Mouse (Mus musculus): Measurements from ENCODE around the gene Tbc1d1. TPM values are rescaled to one million over a fixed set of nuclear protein-coding genes. Genes with fewer than 3 reads are reported as not detected.

Tbc1d1 gene
- polyA plus RNA-seq, 1 experiment from 2014 or later, result 32.3 TPM

DNA sequence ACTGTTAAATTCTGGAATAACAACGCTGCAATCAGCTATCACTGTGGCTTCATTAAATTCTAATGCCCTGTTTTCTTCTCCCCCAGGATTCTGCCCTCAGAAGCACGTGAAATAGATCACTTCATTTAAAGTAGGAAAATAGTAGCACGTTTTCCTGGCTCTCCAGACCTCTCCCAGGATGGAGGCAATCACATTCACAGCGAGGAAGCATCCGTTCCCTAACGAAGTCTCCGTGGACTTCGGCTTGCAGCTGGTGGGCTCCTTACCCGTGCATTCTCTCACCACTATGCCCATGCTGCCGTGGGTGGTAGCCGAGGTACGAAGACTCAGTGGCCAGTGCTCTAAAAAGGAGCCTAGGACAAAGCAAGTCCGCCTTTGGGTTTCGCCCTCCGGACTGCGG, 17.2 kb downstream of the Tbc1d1 start:
- Histone ChIP-seq H3K27ac (ENCODE audit: low read length) (no peak overlapping the region), H3K4me1 (ENCODE audit: control insufficient read depth, insufficient read depth, low read length) (no peaks in the 10 kb centered on the region), H3K4me2 (ENCODE audit: low read depth, low read length) (no peak overlapping the region), H3K27me3 (replicated peaks; ENCODE audit: control insufficient read depth, insufficient read depth, low read length) (no peaks in the 10 kb centered on the region), H3K36me3 (ENCODE audit: control insufficient read depth, insufficient read depth, low read length) (no peaks in the 10 kb centered on the region), H3K9ac (ENCODE audit: low read depth, low read length) (no peak overlapping the region), H3K9me3 (ENCODE audit: control insufficient read depth, low read length) (no peaks in the 10 kb centered on the region), H3K4me3 (ENCODE audit: low read length) (no peak overlapping the region)
- no peak for ATAC-seq
- 85% methylated on average over 16 of the region's 16 CpGs for WGBS

DNA sequence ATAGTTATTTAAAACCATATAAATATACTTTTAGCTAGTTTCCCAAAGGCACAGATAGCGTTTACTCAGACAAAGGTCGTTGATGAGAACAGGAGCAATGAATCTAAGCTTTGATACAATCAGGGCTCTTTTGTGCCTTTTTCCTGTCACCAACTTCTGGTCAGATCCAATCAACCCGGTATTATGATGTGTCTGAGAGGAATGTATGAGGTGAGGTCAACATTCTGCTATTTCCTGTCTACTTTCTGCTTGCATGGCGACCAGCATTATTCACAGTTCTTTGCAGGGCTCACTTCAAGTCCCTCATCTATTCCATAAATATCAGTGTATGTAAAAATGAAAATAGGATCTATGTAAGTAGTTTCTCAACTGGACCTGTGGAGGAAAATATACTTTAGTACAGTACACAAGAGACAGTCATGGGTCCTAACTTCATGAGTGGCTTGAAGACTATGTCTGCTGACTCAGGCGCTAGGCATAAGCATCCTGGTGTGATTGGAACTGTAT, 18.4 kb downstream of the Tbc1d1 start:
- 66% methylated on average over 5 of the region's 5 CpGs for WGBS
- H3K9me3 ChIP-seq (ENCODE audit: control insufficient read depth, low read length), result no peaks in the 10 kb centered on the region

DNA sequence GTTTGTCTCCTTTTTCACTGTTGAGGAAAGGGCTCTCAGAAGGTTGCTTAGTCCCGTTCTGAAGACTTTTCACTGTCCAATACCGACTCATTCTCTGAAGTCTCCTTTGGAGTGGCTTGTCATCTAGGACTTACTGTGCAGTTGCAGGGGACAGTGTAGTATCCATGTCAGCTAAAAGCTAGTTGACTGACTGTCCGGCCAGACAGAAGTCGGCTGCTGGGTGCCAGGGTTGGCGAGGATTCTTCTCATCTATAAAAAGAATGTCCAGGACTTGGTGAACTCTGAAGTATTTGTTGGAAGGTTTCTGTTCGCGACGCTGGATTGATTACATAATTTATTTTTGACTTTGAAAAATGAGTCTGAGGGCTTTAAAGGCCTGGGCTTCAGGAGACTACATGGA, 24.4 kb downstream of the Tbc1d1 start:
- Histone ChIP-seq H3K27ac (ENCODE audit: low read length) (no peak overlapping the region), H3K9me3 (ENCODE audit: control insufficient read depth, low read length) (no peaks in the 10 kb centered on the region), H3K4me1 (ENCODE audit: control insufficient read depth, insufficient read depth, low read length) (no peaks in the 10 kb centered on the region), H3K36me3 (ENCODE audit: control insufficient read depth, insufficient read depth, low read length) (no peaks in the 10 kb centered on the region), H3K4me2 (ENCODE audit: low read depth, low read length) (no peak overlapping the region), H3K9ac (ENCODE audit: low read depth, low read length) (no peak overlapping the region), H3K27me3 (replicated peaks; ENCODE audit: control insufficient read depth, insufficient read depth, low read length) (no peaks in the 10 kb centered on the region), H3K4me3 (ENCODE audit: low read length) (no peak overlapping the region)
- ATAC-seq, result no peak
- WGBS, result 78% methylated on average over 8 of the region's 8 CpGs

More for the DNA sequence above, 18.4 kb downstream of the Tbc1d1 start:
- ATAC-seq, result no peak
- Histone ChIP-seq H3K4me2 (ENCODE audit: low read depth, low read length) (no peak overlapping the region), H3K36me3 (ENCODE audit: control insufficient read depth, insufficient read depth, low read length) (no peaks in the 10 kb centered on the region), H3K4me1 (ENCODE audit: control insufficient read depth, insufficient read depth, low read length) (no peaks in the 10 kb centered on the region), H3K27me3 (replicated peaks; ENCODE audit: control insufficient read depth, insufficient read depth, low read length) (no peaks in the 10 kb centered on the region), H3K4me3 (ENCODE audit: low read length) (no peak overlapping the region), H3K27ac (ENCODE audit: low read length) (no peak overlapping the region), H3K9ac (ENCODE audit: low read depth, low read length) (no peak overlapping the region)

DNA sequence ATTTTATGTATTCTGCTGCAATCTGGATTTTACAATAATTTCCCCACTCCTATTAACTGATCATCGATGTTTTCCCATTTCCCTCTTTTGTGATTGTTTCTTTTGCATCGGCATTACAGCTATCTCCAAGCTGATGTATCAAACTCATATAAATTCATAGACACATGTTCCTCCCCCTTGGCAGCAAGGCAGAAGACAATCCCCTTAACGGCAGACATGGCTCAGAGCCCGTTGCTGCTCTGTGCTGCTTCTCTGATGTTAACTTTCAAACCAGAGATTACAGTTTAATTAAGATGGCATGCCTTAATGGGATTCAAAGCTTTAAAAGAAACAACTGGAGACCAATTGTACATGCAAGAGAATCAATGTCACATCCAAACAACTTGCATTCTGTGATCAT, 27.6 kb downstream of the Tbc1d1 start:
- 56% methylated on average over 4 of the region's 4 CpGs for WGBS
- no peaks in the 10 kb centered on the region for H3K9me3 ChIP-seq (ENCODE audit: control insufficient read depth, low read length)
- no peak overlapping the region for H3K27ac ChIP-seq (ENCODE audit: low read length)
- H3K4me3 ChIP-seq (ENCODE audit: low read length), result no peak overlapping the region
- no peaks in the 10 kb centered on the region for H3K27me3 ChIP-seq (replicated peaks; ENCODE audit: control insufficient read depth, insufficient read depth, low read length)
- H3K4me2 ChIP-seq (ENCODE audit: low read depth, low read length), result no peak overlapping the region
- ATAC-seq, result no peak
- no peak overlapping the region for H3K9ac ChIP-seq (ENCODE audit: low read depth, low read length)
- H3K4me1 ChIP-seq (ENCODE audit: control insufficient read depth, insufficient read depth, low read length), result no peaks in the 10 kb centered on the region
- H3K36me3 ChIP-seq (ENCODE audit: control insufficient read depth, insufficient read depth, low read length), result no peaks in the 10 kb centered on the region

DNA sequence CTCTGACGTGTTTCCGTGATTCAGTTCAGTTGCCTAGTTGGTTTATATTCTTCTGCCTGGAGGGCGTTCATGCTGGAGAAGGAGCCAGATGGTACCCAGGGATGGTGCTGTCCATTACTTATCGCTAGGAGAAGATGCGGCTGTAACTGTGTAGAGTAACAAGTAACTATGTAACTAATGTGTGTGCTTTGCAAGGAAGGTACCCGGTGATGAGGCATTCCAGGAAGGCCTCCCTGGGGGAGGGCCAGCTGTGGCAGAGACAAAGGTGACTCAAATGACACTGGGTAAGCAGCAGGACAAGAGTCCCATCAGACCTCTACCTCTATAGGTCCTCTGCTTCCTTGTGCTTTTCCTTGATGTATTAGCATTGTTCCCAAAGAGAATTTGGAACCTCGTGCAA, 29.2 kb downstream of the Tbc1d1 start:
- H3K9ac ChIP-seq (ENCODE audit: low read depth, low read length), result no peak overlapping the region
- H3K27ac ChIP-seq (ENCODE audit: low read length), result no peak overlapping the region
- no peaks in the 10 kb centered on the region for H3K27me3 ChIP-seq (replicated peaks; ENCODE audit: control insufficient read depth, insufficient read depth, low read length)
- ATAC-seq, result no peak
- H3K36me3 ChIP-seq (ENCODE audit: control insufficient read depth, insufficient read depth, low read length), result no peaks in the 10 kb centered on the region
- 47% methylated on average over 7 of the region's 7 CpGs for WGBS
- no peak overlapping the region for H3K4me2 ChIP-seq (ENCODE audit: low read depth, low read length)
- no peaks in the 10 kb centered on the region for H3K9me3 ChIP-seq (ENCODE audit: control insufficient read depth, low read length)
- H3K4me3 ChIP-seq (ENCODE audit: low read length), result no peak overlapping the region
- no peaks in the 10 kb centered on the region for H3K4me1 ChIP-seq (ENCODE audit: control insufficient read depth, insufficient read depth, low read length)

DNA sequence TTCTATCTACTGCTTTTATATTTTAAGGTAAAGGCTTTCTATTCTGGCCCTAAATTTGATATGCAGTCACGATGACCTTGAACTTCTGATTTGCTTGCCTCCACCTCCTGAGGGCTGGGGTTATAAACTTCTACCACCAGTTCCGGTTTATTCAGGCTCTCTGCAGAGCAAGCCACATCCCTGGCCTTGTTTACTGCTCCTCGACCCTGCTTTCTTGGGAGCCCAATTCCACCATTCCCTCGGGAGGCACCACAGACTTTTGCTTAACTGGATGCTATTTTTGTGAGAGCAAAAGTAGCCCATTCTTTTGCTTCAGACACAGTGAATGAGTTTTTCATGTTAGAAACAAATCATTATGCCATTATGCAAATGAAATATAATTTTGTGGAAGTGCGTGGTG, 30.5 kb downstream of the Tbc1d1 start:
- no peak overlapping the region for H3K27ac ChIP-seq (ENCODE audit: low read length)
- no peak overlapping the region for H3K4me2 ChIP-seq (ENCODE audit: low read depth, low read length)
- no peak for ATAC-seq
- 56% methylated on average over 5 of the region's 5 CpGs for WGBS
- no peak overlapping the region for H3K4me3 ChIP-seq (ENCODE audit: low read length)
- no peak overlapping the region for H3K9ac ChIP-seq (ENCODE audit: low read depth, low read length)
- H3K9me3 ChIP-seq (ENCODE audit: control insufficient read depth, low read length), result 0 out of 2 replicates have a peak, but pooled peaks cover 7% of the 10 kb centered on the region
- no peaks in the 10 kb centered on the region for H3K4me1 ChIP-seq (ENCODE audit: control insufficient read depth, insufficient read depth, low read length)
- no peaks in the 10 kb centered on the region for H3K27me3 ChIP-seq (replicated peaks; ENCODE audit: control insufficient read depth, insufficient read depth, low read length)
- 0 out of 2 replicates have a peak, but pooled peaks cover 6% of the 10 kb centered on the region for H3K36me3 ChIP-seq (ENCODE audit: control insufficient read depth, insufficient read depth, low read length)

DNA sequence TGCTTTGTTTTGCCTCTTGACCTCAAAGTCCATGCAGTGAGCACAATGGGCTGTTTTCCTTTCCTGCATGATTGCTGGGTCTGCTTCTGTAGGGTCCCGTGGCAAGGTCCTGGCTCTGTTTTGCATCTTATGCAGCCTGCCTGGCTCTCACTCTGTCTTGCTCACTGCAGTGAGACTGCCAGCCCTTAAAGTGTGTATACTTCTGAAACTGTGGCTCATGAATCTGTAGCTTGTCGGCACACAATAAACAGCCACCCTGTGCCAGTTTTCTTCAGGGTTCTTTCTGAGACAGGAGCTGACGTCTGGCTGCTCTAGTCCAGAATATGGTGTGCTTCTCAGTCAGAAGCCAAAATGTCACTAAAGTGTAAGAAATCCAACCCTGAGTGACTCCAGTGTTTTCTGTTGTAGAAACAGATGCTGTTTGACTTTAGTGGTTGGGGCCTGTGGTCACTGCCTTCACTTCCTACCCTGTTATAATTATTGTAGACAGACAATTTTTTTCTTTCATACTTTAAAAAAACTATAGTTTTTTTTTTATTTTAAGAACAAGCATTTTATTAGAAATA, 32.1 kb downstream of the Tbc1d1 start:
- H3K4me3 ChIP-seq (ENCODE audit: low read length), result no peak overlapping the region
- 0 out of 2 replicates have a peak, but pooled peaks cover 6% of the 10 kb centered on the region for H3K36me3 ChIP-seq (ENCODE audit: control insufficient read depth, insufficient read depth, low read length)
- H3K9ac ChIP-seq (ENCODE audit: low read depth, low read length), result no peak overlapping the region
- no peak for ATAC-seq
- no peak overlapping the region for H3K27ac ChIP-seq (ENCODE audit: low read length)
- no peaks in the 10 kb centered on the region; the same call in 1 of the 2 replicates for H3K4me1 ChIP-seq (ENCODE audit: control insufficient read depth, insufficient read depth, low read length)
- H3K27me3 ChIP-seq (replicated peaks; ENCODE audit: control insufficient read depth, insufficient read depth, low read length), result no peaks in the 10 kb centered on the region
- H3K9me3 ChIP-seq (ENCODE audit: control insufficient read depth, low read length), result 0 out of 2 replicates have a peak, but pooled peaks cover 7% of the 10 kb centered on the region
- 47% methylated on average over 3 of the region's 3 CpGs for WGBS
- no peak overlapping the region for H3K4me2 ChIP-seq (ENCODE audit: low read depth, low read length)

DNA sequence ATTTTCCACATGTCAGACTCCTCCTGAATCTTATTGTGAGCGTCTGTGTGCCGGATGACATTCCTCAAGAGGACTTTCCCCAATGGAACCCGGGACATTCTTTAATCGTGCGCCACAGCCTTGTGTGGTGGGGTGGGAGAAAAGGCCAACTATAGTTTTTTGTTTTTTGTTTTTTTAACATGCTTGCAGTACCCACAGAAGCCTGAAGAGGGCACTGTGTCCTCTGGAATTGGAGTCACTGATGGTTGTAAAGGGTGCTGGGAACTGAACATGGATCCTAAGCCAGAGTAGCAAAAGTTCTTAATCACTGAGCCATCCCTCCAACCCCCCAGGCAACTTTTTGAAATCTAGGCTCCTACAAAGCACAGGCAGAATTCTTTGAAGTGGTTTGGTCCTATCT, 34.8 kb downstream of the Tbc1d1 start:
- Histone ChIP-seq H3K27ac (ENCODE audit: low read length) (no peak overlapping the region), H3K9ac (ENCODE audit: low read depth, low read length) (no peak overlapping the region), H3K4me3 (ENCODE audit: low read length) (no peak overlapping the region), H3K36me3 (ENCODE audit: control insufficient read depth, insufficient read depth, low read length) (0 out of 2 replicates have a peak, but pooled peaks cover 6% of the 10 kb centered on the region), H3K9me3 (ENCODE audit: control insufficient read depth, low read length) (0 out of 2 replicates have a peak, but pooled peaks cover 7% of the 10 kb centered on the region), H3K27me3 (replicated peaks; ENCODE audit: control insufficient read depth, insufficient read depth, low read length) (no peaks in the 10 kb centered on the region), H3K4me2 (ENCODE audit: low read depth, low read length) (no peak overlapping the region), H3K4me1 (ENCODE audit: control insufficient read depth, insufficient read depth, low read length) (no peaks in the 10 kb centered on the region; the same call in 1 of the 2 replicates)
- WGBS, result 97% methylated on average over 5 of the region's 5 CpGs
- ATAC-seq, result no peak

DNA sequence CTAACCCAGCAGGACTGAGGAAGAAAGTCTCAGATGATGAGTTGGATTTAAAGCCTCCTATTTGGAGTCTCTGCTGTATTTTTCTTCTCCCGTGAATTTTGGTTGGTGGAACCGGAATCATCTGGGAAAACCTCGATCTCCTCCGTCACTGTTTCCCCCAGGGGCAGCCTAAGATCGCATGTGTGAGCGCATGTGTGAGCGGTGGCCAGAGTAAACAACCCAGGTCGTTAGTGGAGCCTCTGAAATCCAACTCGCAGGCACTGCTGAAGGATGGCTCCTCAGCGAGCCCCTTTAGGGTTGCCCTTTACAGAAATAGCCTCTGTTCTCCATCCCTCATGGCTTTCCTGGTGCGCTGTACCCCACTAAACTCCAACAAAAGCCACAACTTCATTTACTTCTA, 37.2 kb downstream of the Tbc1d1 start:
- Histone ChIP-seq H3K4me3 (ENCODE audit: low read length) (no peak overlapping the region), H3K36me3 (ENCODE audit: control insufficient read depth, insufficient read depth, low read length) (0 out of 2 replicates have a peak, but pooled peaks cover 6% of the 10 kb centered on the region), H3K9ac (ENCODE audit: low read depth, low read length) (no peak overlapping the region), H3K27me3 (replicated peaks; ENCODE audit: control insufficient read depth, insufficient read depth, low read length) (no peaks in the 10 kb centered on the region), H3K9me3 (ENCODE audit: control insufficient read depth, low read length) (0 out of 2 replicates have a peak, but pooled peaks cover 7% of the 10 kb centered on the region), H3K4me1 (ENCODE audit: control insufficient read depth, insufficient read depth, low read length) (peaks cover 8% of the 10 kb centered on the region; the same call in 1 of the 2 replicates), H3K4me2 (ENCODE audit: low read depth, low read length) (no peak overlapping the region), H3K27ac (ENCODE audit: low read length) (no peak overlapping the region)
- no peak for ATAC-seq
- WGBS, result 33% methylated on average over 11 of the region's 11 CpGs

All from intestine, embryonic 16.5 days (tissue).